9 mouse cellular contexts compared by ENCODE assay signal in genomic region chrX:23364514-23365381, GRCm38 (mm10). TPM values are rescaled to one million over a fixed set of nuclear protein-coding genes. Genes with fewer than 3 reads are reported as not detected.
DNase-seq lines count a peak whose midpoint lies in the region; ATAC-seq and TF ChIP-seq lines count a peak whose summit lies in the region.
"Had no signal": no experiment of that assay in that cellular context is flagged by ENCODE, and none has a peak within 500 bp of the region (broad histone marks: within the 10 kb centered on the region; RNA-seq: fewer than 3 reads in every experiment).

Gene Klhl13, minus strand, starts transcription at chrX:23365082.

- peak within 1 kb of the TSS; percentile 61 for H3K4me2 ChIP-seq in liver, postnatal 0 days (ENCODE audit: low read depth, low read length)

- H3K27ac ChIP-seq in ES-E14 (ENCODE audit: insufficient read depth, low read depth, low read length, poor library complexity, severe bottlenecking), result peak within 1 kb of the TSS; percentile 53
- peak within 1 kb of the TSS; percentile 55; the same call in 1 of the 2 replicates for H3K27ac ChIP-seq in layer of hippocampus, adult 2 months
- peak within 1 kb of the TSS; percentile 16; the same call in 1 of the 2 replicates for H3K27ac ChIP-seq in liver, postnatal 0 days (ENCODE audit: low read depth)

- no peak for TF ChIP-seq EP300 in liver, postnatal 0 days (IDR thresholded peaks at IDR 0.05; ENCODE audit: low read depth)

- in situ Hi-C loops in ES-E14 (cut with MboI; ENCODE audit: low sequenced_read_pairs in 2 of 2, unreplicated experiment in 2 of 2), result loop anchor here in 1 of 2 experiments (25.0 kb wide), 1 partner anchor 148 kb away; no protein-coding TSS in a partner anchor

- TF ChIP-seq CTCF in layer of hippocampus, adult 2 months (conservative IDR thresholded peaks at IDR 0.05), result 0 out of 2 replicates have a peak, but pooled peaks have one; percentile 9
- no peak for TF ChIP-seq CTCF in liver, postnatal 0 days (IDR thresholded peaks at IDR 0.05; ENCODE audit: low read depth)

- H3K27me3 ChIP-seq in liver, postnatal 0 days (ENCODE audit: insufficient read depth, low read length), result no peaks in the 10 kb centered on the region

- H3K9ac ChIP-seq in ES-E14 (ENCODE audit: insufficient read depth, low read depth, low read length, poor library complexity, severe bottlenecking), result peak within 1 kb of the TSS; percentile 73
- H3K9ac ChIP-seq in liver, postnatal 0 days (replicated peaks), result peak within 1 kb of the TSS; percentile 54

- H3K4me3 ChIP-seq in ES-E14 (ENCODE audit: insufficient read depth in 1 of 2, low read depth in 1 of 2, low read length in 2 of 2, poor library complexity in 1 of 2, severe bottlenecking in 1 of 2), result peak within 1 kb of the TSS; percentile 76 to 87
- peak within 1 kb of the TSS; percentile 56 for H3K4me3 ChIP-seq in layer of hippocampus, adult 2 months
- H3K4me3 ChIP-seq in liver, postnatal 0 days (ENCODE audit: low read depth, low read length), result peak within 1 kb of the TSS; percentile 49

- H3K4me1 ChIP-seq in ES-E14 (ENCODE audit: control insufficient read depth in 2 of 2, insufficient read depth in 2 of 2, low read length in 2 of 2, poor library complexity in 1 of 2), result no peaks in the 10 kb centered on the region; a peak in 1 of 4 replicates
- no peaks in the 10 kb centered on the region for H3K4me1 ChIP-seq in liver, postnatal 0 days (ENCODE audit: insufficient read depth)

- peak; percentile 40 for DNase-seq in ES-E14 (ENCODE audit: low read depth, low spot score)
- peak; percentile 7 for DNase-seq in cerebellum, adult 9-10 months
- DNase-seq in heart, postnatal 36 days, result peak; percentile 69 to 72
- peak; percentile 16 to 29 for DNase-seq in layer of hippocampus, adult 2 months (ENCODE audit: low spot score in 2 of 2)
- DNase-seq in liver, postnatal 0 days, result peak; percentile 44
- peak; percentile 27 for DNase-seq in ovary, postnatal 10 days (ENCODE audit: low spot score)
- DNase-seq in natural killer cell, adult 2 months (ENCODE audit: low spot score in 2 of 2), result no peak

- peak; percentile 92 for ATAC-seq in frontal cortex, adult (ENCODE audit: low TSS enrichment)
- peak; percentile 83 for ATAC-seq in liver, postnatal 0 days

- no peaks in the 10 kb centered on the region for H3K36me3 ChIP-seq in ES-E14 (ENCODE audit: control insufficient read depth, insufficient read depth, low read length, poor library complexity, severe bottlenecking)
- no peaks in the 10 kb centered on the region for H3K36me3 ChIP-seq in liver, postnatal 0 days (replicated peaks; ENCODE audit: insufficient read depth, low read length)

- WGBS in liver, postnatal 0 days (ENCODE audit: insufficient replicate concordance), result 18% methylated on average over 36 of the region's 45 CpGs

- no peaks in the 10 kb centered on the region for H3K9me3 ChIP-seq in ES-E14 (ENCODE audit: control insufficient read depth, insufficient read depth, low read depth, low read length)
- H3K9me3 ChIP-seq in liver, postnatal 0 days (ENCODE audit: low read length), result no peaks in the 10 kb centered on the region

- intact Hi-C loops in heart, postnatal 36 days (cut with DNase I), result no loop called here

TF ChIP-seq in ES-E14, 5 proteins besides CTCF, POLR2A, EP300 and RAD21:
- no peak for TF ChIP-seq ZC3H11A (IDR thresholded peaks at IDR 0.05; ENCODE audit: borderline replicate concordance, low read depth, low read length)
- no peak for TF ChIP-seq CHD2 (IDR thresholded peaks at IDR 0.05; ENCODE audit: low read depth, low read length)
- no peak for TF ChIP-seq HCFC1 (IDR thresholded peaks at IDR 0.05; ENCODE audit: borderline replicate concordance, insufficient read depth, low read length)
- TF ChIP-seq MAFK (IDR thresholded peaks at IDR 0.05; ENCODE audit: insufficient read depth, low read depth, low read length), result no peak
- TF ChIP-seq ZNF384 (IDR thresholded peaks at IDR 0.05; ENCODE audit: low read depth, low read length), result no peak

RNA-seq across cellular contexts. Expression of gene Klhl13, which starts in this region (rescaled TPM):
- total RNA-seq in ES-E14 (2012; rRNA removed), result 120 and 207 TPM in 2 replicates
- total RNA-seq in heart, postnatal 36 days (2021), result 10 to 100 TPM; 14.3 to 16.4 TPM
- 10 to 100 TPM; 33.7 to 35.2 TPM for total RNA-seq in layer of hippocampus, adult 2 months (2021)
- 8.4 and 8.6 TPM in 2 replicates for polyA plus RNA-seq in liver, postnatal 0 days (2015; fragmentation: Nextera tagmentation; extraction: Ambion mirVana)
- total RNA-seq: neutrophil, adult 5-6 weeks had no signal

Comparison
In these comparisons a context has a peak if more than half of its experiments do, and no peak if none do; other contexts are left out.
1. DNase-seq: peak in ES-E14 (single experiment), cerebellum, adult 9-10 months (single experiment), heart, postnatal 36 days (2 of 2), layer of hippocampus, adult 2 months (2 of 2), liver, postnatal 0 days (single experiment) and ovary, postnatal 10 days (single experiment); none in natural killer cell, adult 2 months (0 of 2).
2. Peak in every context shown above with its lines, with median percentiles within 50 percentile points of each other: H3K27ac ChIP-seq and H3K4me3 ChIP-seq.